Comparison of ENCODE assay signal across 11 mouse cellular contexts in the genomic region with DNA sequence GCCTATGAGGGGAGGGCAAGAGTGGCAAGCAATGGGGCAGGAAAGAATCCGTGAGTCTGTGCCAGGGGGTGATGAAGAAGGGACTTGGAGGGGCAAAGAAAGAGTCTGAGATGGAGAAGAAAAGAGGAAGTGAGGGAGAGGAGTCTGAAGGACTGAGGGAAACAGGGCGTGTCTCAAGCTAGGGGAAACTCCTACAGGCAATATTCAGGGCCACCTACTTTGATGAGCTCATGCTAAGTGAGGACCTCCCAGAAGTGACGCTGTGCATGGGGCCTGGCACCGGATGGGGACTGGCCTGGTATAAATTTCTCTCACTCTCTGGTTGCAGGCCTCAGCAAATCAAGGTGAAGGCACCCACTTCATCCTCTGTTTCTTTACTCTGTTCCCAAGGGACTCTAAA. TPM values are rescaled to one million over a fixed set of nuclear protein-coding genes. Genes with fewer than 3 reads are reported as not detected.
A peak's percentile ranks its signal among the peaks of the same experiment; 100 is the strongest.
DNase-seq lines count a peak whose midpoint lies in the region; ATAC-seq lines count a peak whose summit lies in the region.
"Had no signal": no experiment of that assay in that cellular context is flagged by ENCODE, and none has a peak within 500 bp of the region (broad histone marks: within the 10 kb centered on the region; RNA-seq: fewer than 3 reads in every experiment).

No protein-coding gene starts in this region.

- H3K9ac ChIP-seq in liver, embryonic 13.5 days: no peak overlapping the region
- H3K9ac ChIP-seq: embryonic facial prominence, embryonic 15.5 days; midbrain, embryonic 13.5 days had no signal

- no peaks in the 10 kb centered on the region for H3K27me3 ChIP-seq in liver, embryonic 13.5 days
- H3K27me3 ChIP-seq: embryonic facial prominence, embryonic 15.5 days; midbrain, embryonic 13.5 days had no signal

- peak overlapping the region; percentile 21 for H3K4me3 ChIP-seq in liver, embryonic 13.5 days (replicated peaks)
- H3K4me3 ChIP-seq: embryonic facial prominence, embryonic 15.5 days; midbrain, embryonic 13.5 days had no signal

- no peak overlapping the region for H3K27ac ChIP-seq in liver, embryonic 13.5 days
- H3K27ac ChIP-seq: embryonic facial prominence, embryonic 15.5 days; midbrain, embryonic 13.5 days had no signal

- peak overlapping the region; percentile 38 for H3K4me2 ChIP-seq in liver, embryonic 13.5 days
- H3K4me2 ChIP-seq: embryonic facial prominence, embryonic 15.5 days; midbrain, embryonic 13.5 days had no signal

- DNase-seq in CD4-positive helper T cell, adult 2 months (ENCODE audit: low read depth, low spot score): peak; percentile 89
- peak; percentile 80 for DNase-seq in T-cell, adult 2 months (ENCODE audit: low spot score)
- peak; percentile 70 for DNase-seq in liver, embryonic 13.5 days
- peak; percentile 80 for DNase-seq in spleen, adult 12 weeks (ENCODE audit: low spot score)
- DNase-seq in layer of hippocampus, adult 8-10 months (ENCODE audit: low spot score in 2 of 2): no peak
- DNase-seq in embryo, embryonic 11 days: no peak
- DNase-seq in testis, postnatal 10 days (ENCODE audit: low spot score): no peak
- DNase-seq in adrenal gland, postnatal 10 days: no peak
- DNase-seq: right cerebral cortex, postnatal 4 days had no signal

- no peaks in the 10 kb centered on the region for H3K9me3 ChIP-seq in liver, embryonic 13.5 days (replicated peaks)
- H3K9me3 ChIP-seq: embryonic facial prominence, embryonic 15.5 days; midbrain, embryonic 13.5 days had no signal

- WGBS in liver, embryonic 13.5 days (ENCODE audit: insufficient replicate concordance): 9% methylated on average over 4 of the region's 4 CpGs

- no peaks in the 10 kb centered on the region for H3K4me1 ChIP-seq in liver, embryonic 13.5 days (replicated peaks)
- H3K4me1 ChIP-seq: embryonic facial prominence, embryonic 15.5 days; midbrain, embryonic 13.5 days had no signal

- ATAC-seq in liver, embryonic 13.5 days (ENCODE audit: low read depth): 0 out of 2 replicates have a peak, but pooled peaks have one; percentile 55
- ATAC-seq: midbrain, embryonic 13.5 days had no signal

- H3K36me3 ChIP-seq in liver, embryonic 13.5 days: no peaks in the 10 kb centered on the region
- H3K36me3 ChIP-seq: embryonic facial prominence, embryonic 15.5 days; midbrain, embryonic 13.5 days had no signal

RNA-seq across cellular contexts. Expression of a gene that starts 53.9 kb away (rescaled TPM):
- polyA plus RNA-seq in liver, embryonic 13.5 days (2015; fragmentation: Nextera tagmentation; extraction: Ambion mirVana): 5.1 and 5.5 TPM in 2 replicates
- not detected for total RNA-seq in layer of hippocampus, adult 8-10 months (2022)
- 1 to 10 TPM; 1.3 to 4.3 TPM for total RNA-seq in adrenal gland, postnatal 10 days (2021)

Comparison
In these comparisons a context has a peak if more than half of its experiments do, and no peak if none do; other contexts are left out.
1. DNase-seq: peak in CD4-positive helper T cell, adult 2 months (single experiment), T-cell, adult 2 months (single experiment), liver, embryonic 13.5 days (single experiment) and spleen, adult 12 weeks (single experiment); none in layer of hippocampus, adult 8-10 months (0 of 2), embryo, embryonic 11 days (single experiment), testis, postnatal 10 days (single experiment) and adrenal gland, postnatal 10 days (single experiment).